Mouse (Mus musculus) small intestine, adult 2 months (tissue): ENCODE data around the gene Anapc15-ps.

ENCODE experiments used
- CTCF ChIP-seq: fragments of 200-500 bp; IDR thresholded peaks from 2 replicates; pipeline ENCODE4 v1.5.1; 2012; ENCODE audit warnings: low read depth, mild to moderate bottlenecking, control low read depth, inconsistent platforms, low read length, moderate library complexity, mixed read lengths; ENCODE audit not compliant: insufficient replicate concordance, insufficient read length; ENCODE audit errors: extremely low read depth
- POLR2A ChIP-seq: fragments of 200-500 bp; IDR thresholded peaks from 2 replicates; pipeline ENCODE4 v1.6.1; 2012; ENCODE audit warnings: low read depth, mild to moderate bottlenecking, control low read depth, inconsistent platforms, low read length, moderate library complexity

DNA sequence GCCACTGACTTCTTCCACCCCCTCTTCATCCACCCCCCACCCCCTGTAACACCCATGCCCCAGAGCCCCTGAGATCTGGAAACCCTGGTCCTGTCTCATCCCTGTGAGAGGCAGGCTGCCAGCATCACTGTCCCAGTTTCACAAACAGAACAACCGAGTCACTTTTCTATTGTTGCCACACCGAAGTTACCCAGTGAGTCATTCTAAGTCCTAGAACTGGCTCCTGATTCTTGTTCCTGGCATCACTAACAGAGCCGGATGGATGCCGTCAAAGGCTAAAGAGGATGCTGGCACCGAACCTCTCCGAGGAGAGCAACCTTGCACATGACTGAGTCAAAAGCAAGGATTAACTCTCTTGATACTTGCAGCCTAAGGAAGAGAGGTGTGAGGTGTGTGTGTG, 31.6 kb upstream of the Anapc15-ps start:
- TF ChIP-seq POLR2A (no peak), CTCF (no peak)
